Mouse (Mus musculus) embryonic facial prominence, embryonic 15.5 days (tissue): ENCODE measurements around the gene Gm5460. TPM values are rescaled to one million over a fixed set of nuclear protein-coding genes. Genes with fewer than 3 reads are reported as not detected.

Experiments used
- ATAC-seq: fragments of 200-750 bp; cut with Nextera tagmentation; 2 replicates; pipeline ENCODE4 v1.8.0; 2017; ENCODE audit warnings: low read depth, moderate TSS enrichment; ENCODE audit not compliant: insufficient number of reproducible peaks, low FRiP score, low TSS enrichment
- H3K27ac ChIP-seq: fragments of 300-500 bp; sonication (generic); replicated peaks from 2 replicates; pipeline ENCODE4 v1.5.1; 2015; ENCODE audit warnings: mild to moderate bottlenecking, inconsistent platforms
- H3K27me3 ChIP-seq: fragments of 300-500 bp; sonication (generic); 2 replicates; pipeline ENCODE4 v1.6.1; 2015; ENCODE audit warnings: inconsistent platforms
- H3K36me3 ChIP-seq: fragments of 300-500 bp; sonication (generic); 2 replicates; pipeline ENCODE4 v1.6.1; 2015; ENCODE audit warnings: mild to moderate bottlenecking, inconsistent platforms
- H3K4me1 ChIP-seq: fragments of 300-500 bp; sonication (generic); 2 replicates; pipeline ENCODE4 v1.6.1; 2015; ENCODE audit warnings: inconsistent platforms
- H3K4me2 ChIP-seq: fragments of 300-500 bp; sonication (generic); replicated peaks from 2 replicates; pipeline ENCODE4 v1.6.1; 2015; ENCODE audit warnings: mild to moderate bottlenecking, inconsistent platforms
- H3K4me3 ChIP-seq: fragments of 300-500 bp; sonication (generic); replicated peaks from 2 replicates; pipeline ENCODE4 v1.5.1; 2015; ENCODE audit warnings: mild to moderate bottlenecking, inconsistent platforms
- H3K9ac ChIP-seq: fragments of 300-500 bp; sonication (generic); 2 replicates; pipeline ENCODE4 v1.6.1; 2015; ENCODE audit warnings: inconsistent platforms
- H3K9me3 ChIP-seq: fragments of 300-500 bp; sonication (generic); replicated peaks from 2 replicates; pipeline ENCODE4 v1.6.1; 2016; ENCODE audit warnings: inconsistent platforms
- WGBS: fragments of 180-500 bp; shearing (Covaris S2); methylation state at CpG from one replicate; pipeline ENCODE4 v1.1.7; 2015; 5-methylcytosine and 5-hydroxymethylcytosine counted together
- polyA plus RNA-seq: library from polyadenylated mRNA; unstranded; fragments of >200 nt; fragmentation: Nextera tagmentation; extraction: Ambion mirVana; gene quantifications from 2 replicates; pipeline ENCODE4 v1.2.1, GENCODE M21; 2015

Gene Gm5460
- not detected in 2 replicates for polyA plus RNA-seq

- 90% methylated on average over 4 of the region's 4 CpGs for WGBS
- Histone ChIP-seq H3K4me2 (no peak within 1 kb of the TSS), H3K9ac (no peak within 1 kb of the TSS), H3K4me3 (no peak within 1 kb of the TSS), H3K9me3 (no peaks in the 10 kb centered on the region), H3K36me3 (no peaks in the 10 kb centered on the region), H3K27ac (no peak within 1 kb of the TSS), H3K4me1 (no peaks in the 10 kb centered on the region), H3K27me3 (no peaks in the 10 kb centered on the region)
- no peak for ATAC-seq
Measured at GRCm38 (mm10) chr14:34016381-34016780, at the start of gene Gm5460. TSS of gene Gm5460 (plus strand) at chr14:34016758.

DNA sequence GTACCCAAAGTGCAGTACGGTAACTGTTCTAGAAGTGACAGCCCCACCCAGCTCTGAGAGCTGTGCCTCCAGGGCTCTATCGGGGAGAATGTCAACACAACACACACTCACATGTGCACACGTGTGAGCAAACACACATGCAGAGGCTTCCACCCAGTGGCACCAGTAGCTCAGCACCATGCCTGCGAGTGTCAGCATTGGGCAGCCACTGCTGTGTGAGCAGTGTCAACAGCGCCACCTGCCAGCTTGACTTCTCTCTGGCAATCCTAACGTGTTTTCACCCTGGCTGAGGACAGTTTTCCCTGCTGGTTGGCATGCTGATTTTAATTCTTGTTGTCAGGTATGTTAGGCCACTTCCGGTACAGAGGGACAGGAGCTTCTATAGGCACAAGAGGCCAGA, 43.9 kb upstream of the Gm5460 start:
- Histone ChIP-seq H3K9ac (no peak overlapping the region), H3K4me3 (no peak overlapping the region), H3K27me3 (peaks cover 2% of the 10 kb centered on the region; the same call in 1 of the 2 replicates), H3K27ac (no peak overlapping the region), H3K4me2 (no peak overlapping the region), H3K36me3 (no peaks in the 10 kb centered on the region), H3K9me3 (no peaks in the 10 kb centered on the region), H3K4me1 (no peaks in the 10 kb centered on the region)
- 47% methylated on average over 7 of the region's 7 CpGs for WGBS
- ATAC-seq, result no peak

DNA sequence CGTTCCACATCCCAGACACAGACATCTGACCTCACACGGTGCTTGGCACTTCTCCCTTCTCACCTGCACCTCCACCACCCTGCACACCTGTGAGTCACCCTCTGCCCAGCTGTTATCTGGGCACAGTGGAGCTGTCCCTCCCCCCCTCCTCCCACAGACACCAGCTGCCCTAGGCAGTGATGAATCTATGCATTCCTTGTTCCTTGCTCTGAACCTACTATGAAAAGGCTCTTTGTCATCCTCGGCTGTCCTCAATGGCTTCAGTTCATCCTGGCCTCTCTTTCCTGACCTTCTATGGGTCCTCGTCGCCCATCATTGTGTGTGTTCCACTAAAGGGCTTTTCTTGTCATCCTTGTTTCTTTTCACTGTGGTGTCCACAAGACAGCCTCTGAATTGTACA, 41.8 kb upstream of the Gm5460 start:
- no peak for ATAC-seq
- Histone ChIP-seq H3K27me3 (peaks cover 8% of the 10 kb centered on the region; the same call in 1 of the 2 replicates), H3K4me3 (no peak overlapping the region), H3K4me1 (peaks cover 8% of the 10 kb centered on the region), H3K9me3 (no peaks in the 10 kb centered on the region), H3K9ac (no peak overlapping the region), H3K27ac (no peak overlapping the region), H3K36me3 (no peaks in the 10 kb centered on the region), H3K4me2 (no peak overlapping the region)
- WGBS, result 35% methylated on average over 5 of the region's 5 CpGs

- Histone ChIP-seq H3K36me3 (no peaks in the 10 kb centered on the region), H3K27me3 (peaks cover 8% of the 10 kb centered on the region; the same call in 1 of the 2 replicates), H3K9me3 (no peaks in the 10 kb centered on the region), H3K4me1 (peaks cover 8% of the 10 kb centered on the region), H3K27ac (no peak overlapping the region), H3K4me2 (no peak overlapping the region), H3K9ac (no peak overlapping the region), H3K4me3 (0 out of 2 replicates have a peak overlapping the region, but pooled peaks have one; percentile 45)
- 12% methylated on average over 7 of the region's 7 CpGs for WGBS
- ATAC-seq, result no peak
Measured at GRCm38 (mm10) chr14:33977748-33978147, 38.8 kb upstream of the Gm5460 start.

GRCm38 (mm10) chr14:33978604-33979059, 37.9 kb upstream of the Gm5460 start, which contains the start of gene Zfp488:
TSS of gene Zfp488 (minus strand) at chr14:33978764.
- ATAC-seq, result peak; percentile 47
- Histone ChIP-seq H3K9me3 (no peaks in the 10 kb centered on the region), H3K9ac (no peak within 1 kb of the TSS), H3K4me1 (peaks cover 8% of the 10 kb centered on the region), H3K4me3 (peak within 1 kb of the TSS; percentile 45), H3K27ac (no peak within 1 kb of the TSS), H3K27me3 (peaks cover 8% of the 10 kb centered on the region; the same call in 1 of the 2 replicates), H3K4me2 (peak within 1 kb of the TSS; percentile 75), H3K36me3 (no peaks in the 10 kb centered on the region)
- 2% methylated on average over 25 of the region's 25 CpGs for whole genome bisulfite sequencing

- WGBS, result 54% methylated on average over 3 of the region's 3 CpGs
- ATAC-seq, result no peak
Measured at GRCm38 (mm10) chr14:33989201-33989600, 27.4 kb upstream of the Gm5460 start.

GRCm38 (mm10) chr14:33991971-33992370, 24.6 kb upstream of the Gm5460 start:
- Histone ChIP-seq H3K27ac (no peak overlapping the region), H3K9me3 (no peaks in the 10 kb centered on the region), H3K4me3 (no peak overlapping the region), H3K36me3 (no peaks in the 10 kb centered on the region), H3K4me1 (no peaks in the 10 kb centered on the region), H3K27me3 (no peaks in the 10 kb centered on the region), H3K9ac (no peak overlapping the region), H3K4me2 (no peak overlapping the region)
- WGBS, result 74% methylated on average over 4 of the region's 4 CpGs
- no peak for ATAC-seq

More at GRCm38 (mm10) chr14:33989201-33989600, 27.4 kb upstream of the Gm5460 start:
- Histone ChIP-seq H3K9ac (no peak overlapping the region), H3K27ac (no peak overlapping the region), H3K9me3 (no peaks in the 10 kb centered on the region), H3K36me3 (no peaks in the 10 kb centered on the region), H3K4me1 (no peaks in the 10 kb centered on the region), H3K4me2 (no peak overlapping the region), H3K27me3 (no peaks in the 10 kb centered on the region), H3K4me3 (no peak overlapping the region)

DNA sequence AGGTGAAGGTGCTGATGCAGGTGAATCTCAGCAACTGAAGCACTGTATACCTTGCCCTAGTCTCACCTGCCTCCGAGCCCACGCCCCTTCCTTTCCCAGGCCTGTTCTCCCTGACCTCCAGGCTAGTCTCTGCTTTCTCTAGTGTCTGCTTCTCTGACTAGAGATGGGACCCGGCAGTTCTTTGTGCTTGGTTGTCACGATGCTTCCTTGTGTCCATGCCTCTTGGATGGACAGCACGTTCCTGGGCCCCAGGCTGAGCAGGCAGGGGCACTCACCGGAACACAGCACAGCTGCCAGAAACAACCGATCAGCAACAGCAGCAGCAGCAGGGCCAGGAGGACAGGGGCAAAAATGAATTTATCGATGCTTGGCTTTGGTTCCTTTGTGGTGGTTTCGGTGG, 23.5 kb upstream of the Gm5460 start:
- Histone ChIP-seq H3K4me2 (no peak overlapping the region), H3K27me3 (no peaks in the 10 kb centered on the region), H3K36me3 (no peaks in the 10 kb centered on the region), H3K9me3 (no peaks in the 10 kb centered on the region), H3K27ac (no peak overlapping the region), H3K9ac (no peak overlapping the region), H3K4me1 (no peaks in the 10 kb centered on the region), H3K4me3 (no peak overlapping the region)
- ATAC-seq, result no peak
- WGBS, result 82% methylated on average over 9 of the region's 9 CpGs

DNA sequence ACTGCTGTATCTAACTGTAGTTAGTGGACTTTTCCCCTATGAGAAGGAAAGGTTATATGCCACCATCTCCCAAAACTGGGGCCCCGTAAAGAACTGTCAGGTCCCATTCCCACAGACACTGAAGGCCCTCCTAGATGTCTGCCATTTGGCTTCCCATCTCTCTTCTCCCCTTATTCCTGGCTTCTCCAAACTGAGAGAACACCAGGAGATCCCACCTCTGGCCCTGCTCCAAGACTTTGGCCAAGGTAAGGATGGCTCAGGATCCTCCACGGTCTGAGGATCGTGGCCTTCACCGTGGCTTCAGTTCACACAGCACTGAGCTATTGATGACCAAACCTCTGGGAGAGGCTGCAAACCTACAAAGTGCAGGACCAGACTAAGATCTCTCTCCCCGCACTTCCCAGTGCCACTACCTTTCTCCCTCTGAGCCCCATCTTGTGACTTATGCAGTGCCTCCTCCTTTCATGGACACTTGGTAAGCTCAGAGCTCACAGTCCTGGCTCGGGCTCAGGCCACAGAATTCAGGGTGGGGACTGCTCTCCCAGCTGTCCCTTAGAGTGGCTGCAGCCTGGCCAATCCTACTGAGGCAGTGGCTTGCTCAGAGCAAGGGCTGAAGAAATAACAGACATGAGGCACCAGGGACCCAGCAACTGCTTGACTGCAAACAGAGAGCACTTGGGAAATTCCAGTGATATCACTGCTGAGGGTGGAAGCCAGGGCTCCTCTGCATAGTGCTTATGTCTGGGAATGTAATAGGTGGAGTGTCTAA, 22.9 kb upstream of the Gm5460 start:
- Histone ChIP-seq H3K4me3 (no peak overlapping the region), H3K27me3 (no peaks in the 10 kb centered on the region), H3K27ac (no peak overlapping the region), H3K4me2 (no peak overlapping the region), H3K36me3 (no peaks in the 10 kb centered on the region), H3K9ac (no peak overlapping the region), H3K4me1 (no peaks in the 10 kb centered on the region), H3K9me3 (no peaks in the 10 kb centered on the region)
- no peak for ATAC-seq
- 86% methylated on average over 6 of the region's 6 CpGs for WGBS

GRCm38 (mm10) chr14:33997427-33997826, 19.1 kb upstream of the Gm5460 start:
- H3K4me3 ChIP-seq, result no peak overlapping the region
- no peaks in the 10 kb centered on the region for H3K36me3 ChIP-seq
- no peak overlapping the region for H3K27ac ChIP-seq
- H3K4me1 ChIP-seq, result no peaks in the 10 kb centered on the region
- H3K9ac ChIP-seq, result no peak overlapping the region
- ATAC-seq, result no peak
- WGBS, result 35% methylated on average over 6 of the region's 6 CpGs
- H3K27me3 ChIP-seq, result no peaks in the 10 kb centered on the region
- no peaks in the 10 kb centered on the region for H3K9me3 ChIP-seq
- H3K4me2 ChIP-seq, result no peak overlapping the region

GRCm38 (mm10) chr14:34000076-34000475, 16.5 kb upstream of the Gm5460 start:
- Histone ChIP-seq H3K9me3 (no peaks in the 10 kb centered on the region), H3K4me3 (no peak overlapping the region), H3K36me3 (no peaks in the 10 kb centered on the region), H3K4me2 (no peak overlapping the region), H3K9ac (no peak overlapping the region), H3K27ac (no peak overlapping the region), H3K27me3 (no peaks in the 10 kb centered on the region), H3K4me1 (no peaks in the 10 kb centered on the region)
- no peak for ATAC-seq

- ATAC-seq, result no peak
- no peak overlapping the region for H3K27ac ChIP-seq
- no peak overlapping the region for H3K4me2 ChIP-seq
- no peak overlapping the region for H3K4me3 ChIP-seq
- H3K27me3 ChIP-seq, result no peaks in the 10 kb centered on the region
- H3K9ac ChIP-seq, result no peak overlapping the region
- H3K9me3 ChIP-seq, result no peaks in the 10 kb centered on the region
- no peaks in the 10 kb centered on the region for H3K36me3 ChIP-seq
- no peaks in the 10 kb centered on the region for H3K4me1 ChIP-seq
Measured at GRCm38 (mm10) chr14:34001445-34001844, 15.1 kb upstream of the Gm5460 start.
